Mouse (Mus musculus) neural tube, embryonic 12.5 days (tissue): ENCODE data around the gene Fndc8. TPM values are rescaled to one million over a fixed set of nuclear protein-coding genes. Genes with fewer than 3 reads are reported as not detected.
A peak's percentile ranks its signal among the peaks of the same experiment; 100 is the strongest.

Experiments
- ATAC-seq: fragments of 200-750 bp; cut with Nextera tagmentation; 2 replicates; pipeline ENCODE4 v1.8.0; 2017; ENCODE audit warnings: low read depth, mild to moderate bottlenecking, moderate TSS enrichment, moderate library complexity; ENCODE audit not compliant: low FRiP score
- H3K27ac ChIP-seq: fragments of 300-500 bp; sonication (generic); 2 replicates; pipeline ENCODE4 v1.5.1; 2016
- H3K27me3 ChIP-seq: fragments of 300-500 bp; sonication (generic); replicated peaks from 2 replicates; pipeline ENCODE4 v1.6.1; 2016; ENCODE audit warnings: mild to moderate bottlenecking
- H3K36me3 ChIP-seq: fragments of 300-500 bp; sonication (generic); 2 replicates; pipeline ENCODE4 v1.6.1; 2016; ENCODE audit warnings: mild to moderate bottlenecking
- H3K4me1 ChIP-seq: fragments of 300-500 bp; sonication (generic); 2 replicates; pipeline ENCODE4 v1.6.1; 2016
- H3K4me2 ChIP-seq: fragments of 300-500 bp; sonication (generic); replicated peaks from 2 replicates; pipeline ENCODE4 v1.6.1; 2016; ENCODE audit warnings: mild to moderate bottlenecking
- H3K4me3 ChIP-seq: fragments of 300-500 bp; sonication (generic); 2 replicates; pipeline ENCODE4 v1.5.1; 2016
- H3K9ac ChIP-seq: fragments of 300-500 bp; sonication (generic); 2 replicates; pipeline ENCODE4 v1.6.1; 2016; ENCODE audit warnings: mild to moderate bottlenecking
- H3K9me3 ChIP-seq: fragments of 300-500 bp; sonication (generic); 2 replicates; pipeline ENCODE4 v1.6.1; 2016; ENCODE audit warnings: mild to moderate bottlenecking
- WGBS: fragments of 180-500 bp; shearing (Covaris S2); methylation state at CpG from one replicate; pipeline ENCODE4 v1.1.7; 2016; 5-methylcytosine and 5-hydroxymethylcytosine counted together
- polyA plus RNA-seq: library from polyadenylated mRNA; unstranded; fragments of >200 nt; fragmentation: Nextera tagmentation; extraction: Ambion mirVana; gene quantifications from 2 replicates; pipeline ENCODE4 v1.2.1, GENCODE M21; 2016

Gene Fndc8
- 0.39 and 0.54 TPM in 2 replicates for polyA plus RNA-seq

GRCm38 (mm10) chr11:82891936-82892335 lies at the start of gene Fndc8:
Gene Fndc8, plus strand, starts transcription at chr11:82892124.
- no peak within 1 kb of the TSS; the same call in 1 of the 2 replicates for H3K9ac ChIP-seq
- no peak for ATAC-seq

GRCm38 (mm10) chr11:82844771-82845414 lies 47.0 kb upstream of the Fndc8 start:
- no peak overlapping the region for H3K4me3 ChIP-seq
- no peaks in the 10 kb centered on the region for H3K9me3 ChIP-seq
- 69% methylated on average over 11 of the region's 11 CpGs for WGBS
- H3K4me1 ChIP-seq = peaks cover 22% of the 10 kb centered on the region
- no peaks in the 10 kb centered on the region for H3K27me3 ChIP-seq
- no peak overlapping the region for H3K9ac ChIP-seq
- H3K36me3 ChIP-seq = no peaks in the 10 kb centered on the region
- ATAC-seq = no peak
- peak overlapping the region; percentile 41; the same call in 1 of the 2 replicates for H3K4me2 ChIP-seq
- H3K27ac ChIP-seq = no peak overlapping the region

More at GRCm38 (mm10) chr11:82891936-82892335, at the start of gene Fndc8:
- Histone ChIP-seq H3K27ac (no peak within 1 kb of the TSS), H3K4me2 (no peak within 1 kb of the TSS), H3K9me3 (no peaks in the 10 kb centered on the region), H3K27me3 (no peaks in the 10 kb centered on the region), H3K36me3 (no peaks in the 10 kb centered on the region), H3K4me1 (peaks cover 17% of the 10 kb centered on the region), H3K4me3 (no peak within 1 kb of the TSS)
- 66% methylated on average over 7 of the region's 7 CpGs for WGBS

GRCm38 (mm10) chr11:82845415-82846078 lies 46.4 kb upstream of the Fndc8 start:
- Histone ChIP-seq H3K9ac (0 out of 2 replicates have a peak overlapping the region, but pooled peaks have one; percentile 10), H3K4me2 (peak overlapping the region; percentile 41), H3K27ac (no peak overlapping the region), H3K9me3 (no peaks in the 10 kb centered on the region), H3K4me3 (no peak overlapping the region), H3K36me3 (no peaks in the 10 kb centered on the region), H3K4me1 (peaks cover 26% of the 10 kb centered on the region), H3K27me3 (no peaks in the 10 kb centered on the region)
- no peak for ATAC-seq
- WGBS = 33% methylated on average over 16 of the region's 16 CpGs

- Histone ChIP-seq H3K27ac (no peak overlapping the region), H3K36me3 (no peaks in the 10 kb centered on the region), H3K9me3 (no peaks in the 10 kb centered on the region), H3K4me1 (peaks cover 26% of the 10 kb centered on the region), H3K4me3 (no peak overlapping the region), H3K9ac (0 out of 2 replicates have a peak overlapping the region, but pooled peaks have one; percentile 10), H3K4me2 (peak overlapping the region; percentile 41), H3K27me3 (no peaks in the 10 kb centered on the region)
- WGBS = 31% methylated on average over 4 of the region's 4 CpGs
- no peak for ATAC-seq
Measured at GRCm38 (mm10) chr11:82846079-82846436, 45.9 kb upstream of the Fndc8 start.

- Histone ChIP-seq H3K4me3 (no peak overlapping the region), H3K9ac (no peak overlapping the region), H3K4me1 (peaks cover 32% of the 10 kb centered on the region), H3K4me2 (no peak overlapping the region), H3K27ac (no peak overlapping the region), H3K36me3 (no peaks in the 10 kb centered on the region), H3K9me3 (no peaks in the 10 kb centered on the region), H3K27me3 (no peaks in the 10 kb centered on the region)
- 79% methylated on average over 3 of the region's 3 CpGs for WGBS
- no peak for ATAC-seq
Measured at GRCm38 (mm10) chr11:82846938-82847337, 45.0 kb upstream of the Fndc8 start.

- Histone ChIP-seq H3K4me1 (peaks cover 32% of the 10 kb centered on the region), H3K9me3 (no peaks in the 10 kb centered on the region), H3K4me2 (no peak overlapping the region), H3K27me3 (no peaks in the 10 kb centered on the region), H3K9ac (no peak overlapping the region), H3K36me3 (no peaks in the 10 kb centered on the region), H3K27ac (no peak overlapping the region), H3K4me3 (no peak overlapping the region)
- ATAC-seq = no peak
- 31% methylated on average over 6 of the region's 6 CpGs for WGBS
Measured at GRCm38 (mm10) chr11:82847571-82848000, 44.3 kb upstream of the Fndc8 start.

GRCm38 (mm10) chr11:82850259-82850658 lies 41.7 kb upstream of the Fndc8 start:
- Histone ChIP-seq H3K9me3 (no peaks in the 10 kb centered on the region), H3K4me2 (no peak overlapping the region), H3K36me3 (no peaks in the 10 kb centered on the region), H3K27me3 (no peaks in the 10 kb centered on the region), H3K27ac (no peak overlapping the region), H3K9ac (no peak overlapping the region), H3K4me1 (peaks cover 27% of the 10 kb centered on the region), H3K4me3 (no peak overlapping the region)
- no peak for ATAC-seq
- 57% methylated on average over 5 of the region's 5 CpGs for WGBS

- Histone ChIP-seq H3K27me3 (no peaks in the 10 kb centered on the region), H3K9me3 (no peaks in the 10 kb centered on the region), H3K4me1 (peaks cover 18% of the 10 kb centered on the region; the same call in 1 of the 2 replicates), H3K4me3 (no peak overlapping the region), H3K27ac (no peak overlapping the region), H3K9ac (no peak overlapping the region), H3K36me3 (no peaks in the 10 kb centered on the region), H3K4me2 (peak overlapping the region; percentile 21; the same call in 1 of the 2 replicates)
- 88% methylated on average over 11 of the region's 11 CpGs for WGBS
- ATAC-seq = no peak
Measured at GRCm38 (mm10) chr11:82852115-82852514, 39.8 kb upstream of the Fndc8 start.

- Histone ChIP-seq H3K27ac (no peak overlapping the region), H3K9ac (no peak overlapping the region), H3K9me3 (no peaks in the 10 kb centered on the region), H3K4me2 (no peak overlapping the region), H3K4me1 (peaks cover 14% of the 10 kb centered on the region; the same call in 1 of the 2 replicates), H3K4me3 (no peak overlapping the region), H3K36me3 (no peaks in the 10 kb centered on the region), H3K27me3 (no peaks in the 10 kb centered on the region)
- 87% methylated on average over 10 of the region's 10 CpGs for WGBS
- no peak for ATAC-seq
Measured at GRCm38 (mm10) chr11:82852540-82852939, 39.4 kb upstream of the Fndc8 start.

- no peak for ATAC-seq
- Histone ChIP-seq H3K9me3 (no peaks in the 10 kb centered on the region), H3K4me2 (no peak overlapping the region), H3K4me3 (no peak overlapping the region), H3K4me1 (peaks cover 13% of the 10 kb centered on the region; the same call in 1 of the 2 replicates), H3K27ac (no peak overlapping the region), H3K9ac (no peak overlapping the region), H3K27me3 (no peaks in the 10 kb centered on the region), H3K36me3 (no peaks in the 10 kb centered on the region)
- WGBS = 96% methylated on average over 7 of the region's 7 CpGs
Measured at GRCm38 (mm10) chr11:82852958-82853357, 39.0 kb upstream of the Fndc8 start.

GRCm38 (mm10) chr11:82854111-82854510 lies 37.8 kb upstream of the Fndc8 start:
- no peak for ATAC-seq
- Histone ChIP-seq H3K9me3 (no peaks in the 10 kb centered on the region), H3K4me2 (no peak overlapping the region), H3K4me3 (no peak overlapping the region), H3K27ac (no peak overlapping the region), H3K4me1 (peaks cover 13% of the 10 kb centered on the region; the same call in 1 of the 2 replicates), H3K27me3 (no peaks in the 10 kb centered on the region), H3K9ac (no peak overlapping the region), H3K36me3 (no peaks in the 10 kb centered on the region)
- WGBS = 88% methylated on average over 6 of the region's 6 CpGs

GRCm38 (mm10) chr11:82855327-82855973 lies 36.5 kb upstream of the Fndc8 start:
- Histone ChIP-seq H3K27me3 (no peaks in the 10 kb centered on the region), H3K4me2 (no peak overlapping the region), H3K36me3 (no peaks in the 10 kb centered on the region), H3K9me3 (no peaks in the 10 kb centered on the region), H3K4me3 (no peak overlapping the region), H3K27ac (no peak overlapping the region), H3K9ac (no peak overlapping the region), H3K4me1 (peaks cover 8% of the 10 kb centered on the region; the same call in 1 of the 2 replicates)
- 82% methylated on average over 9 of the region's 9 CpGs for WGBS
- ATAC-seq = no peak
